Mouse (Mus musculus) liver, postnatal 0 days (tissue): Measurements from ENCODE around the gene Maip1. TPM values are rescaled to one million over a fixed set of nuclear protein-coding genes. Genes with fewer than 3 reads are reported as not detected.

Experiments used
- ATAC-seq: fragments of 200-750 bp; cut with Nextera tagmentation; 2 replicates; pipeline ENCODE4 v1.8.0; 2017; ENCODE audit warnings: mild to moderate bottlenecking, moderate library complexity
- DNase-seq: peaks from one replicate; pipeline ENCODE4 v3.0.0-alpha.2; 2016
- H3K27ac ChIP-seq: fragments of 300-500 bp; sonication (generic); 2 replicates; pipeline ENCODE4 v1.5.1; 2014; ENCODE audit warnings: antibody characterized with exemption, moderate library complexity, mild to moderate bottlenecking, low read depth
- H3K27me3 ChIP-seq: fragments of 300-500 bp; sonication (generic); 2 replicates; pipeline ENCODE4 v1.6.1; 2014; ENCODE audit warnings: low read length, control low read depth, mixed read lengths; ENCODE audit not compliant: insufficient read depth
- H3K36me3 ChIP-seq: fragments of 300-500 bp; sonication (generic); replicated peaks from 2 replicates; pipeline ENCODE4 v1.6.1; 2014; ENCODE audit warnings: mild to moderate bottlenecking, control low read depth, low read length, moderate library complexity, mixed read lengths; ENCODE audit not compliant: insufficient read depth
- H3K4me1 ChIP-seq: fragments of 300-500 bp; sonication (generic); 2 replicates; pipeline ENCODE4 v1.6.1; 2014; ENCODE audit warnings: antibody characterized with exemption, mild to moderate bottlenecking, control low read depth; ENCODE audit not compliant: insufficient read depth
- H3K4me2 ChIP-seq: fragments of 300-500 bp; sonication (generic); 2 replicates; pipeline ENCODE4 v1.6.1; 2014; ENCODE audit warnings: low read depth, mild to moderate bottlenecking, low read length, moderate library complexity, mixed read lengths
- H3K4me3 ChIP-seq: fragments of 300-500 bp; sonication (generic); 2 replicates; pipeline ENCODE4 v1.5.1; 2014; ENCODE audit warnings: low read depth, low read length
- H3K9ac ChIP-seq: fragments of 300-500 bp; sonication (generic); replicated peaks from 2 replicates; pipeline ENCODE4 v1.6.1; 2014; ENCODE audit warnings: mild to moderate bottlenecking, moderate library complexity
- H3K9me3 ChIP-seq: fragments of 300-500 bp; sonication (generic); 2 replicates; pipeline ENCODE4 v1.6.1; 2016; ENCODE audit warnings: mild to moderate bottlenecking, control low read depth, low read length, mixed read lengths
- CTCF ChIP-seq: sonication (generic); IDR thresholded peaks from 2 replicates; pipeline ENCODE4 v1.5.1; 2016; ENCODE audit warnings: antibody characterized with exemption, low read depth
- EP300 ChIP-seq: IDR thresholded peaks from 2 replicates; pipeline ENCODE4 v1.6.1; 2016; ENCODE audit warnings: antibody characterized with exemption, low read depth, mild to moderate bottlenecking
- WGBS: fragments of 180-500 bp; shearing (Covaris S2); extraction: QIAGEN DNeasy Blood & Tissue Kit; methylation state at CpG from one replicate; pipeline ENCODE4 v1.1.7; 2014; ENCODE audit not compliant: insufficient replicate concordance; 5-methylcytosine and 5-hydroxymethylcytosine counted together
- polyA plus RNA-seq: library from polyadenylated mRNA; unstranded; fragments of >200 nt; fragmentation: Nextera tagmentation; extraction: Ambion mirVana; gene quantifications from 2 replicates; pipeline ENCODE4 v1.2.1, GENCODE M21; 2015

Maip1 gene
- polyA plus RNA-seq, 1 experiment from 2014 or later, result 8.2 TPM

DNA sequence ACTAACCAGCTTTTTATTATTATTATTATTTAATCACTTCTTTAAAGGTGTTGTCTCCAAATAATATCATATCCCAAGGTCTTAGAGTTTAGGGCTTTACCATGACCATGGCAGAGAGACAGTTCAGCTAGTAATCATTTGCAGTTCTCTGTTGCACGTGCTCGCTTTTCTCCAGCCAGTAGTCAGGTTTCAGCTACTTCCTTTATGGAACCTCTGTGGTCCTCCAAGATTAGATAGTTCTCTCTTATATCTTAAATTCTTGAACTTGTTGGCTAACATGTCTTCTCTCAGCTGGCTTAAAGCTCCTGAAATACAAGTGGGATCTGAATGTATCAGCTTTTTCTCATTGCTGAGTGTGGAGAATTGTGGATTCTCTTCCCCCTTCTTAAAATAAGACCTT, 2.9 kb downstream of the Maip1 start:
- Histone ChIP-seq H3K9me3 (no peaks in the 10 kb centered on the region), H3K27ac (no peak overlapping the region), H3K36me3 (peaks cover 23% of the 10 kb centered on the region), H3K4me1 (peaks cover 18% of the 10 kb centered on the region), H3K4me2 (no peak overlapping the region), H3K27me3 (no peaks in the 10 kb centered on the region), H3K4me3 (no peak overlapping the region), H3K9ac (no peak overlapping the region)
- WGBS, result 65% methylated on average over 2 of the region's 2 CpGs
- ATAC-seq, result no peak
- TF ChIP-seq EP300, result no peak
- no peak for TF ChIP-seq CTCF
- no peak for DNase-seq

DNA sequence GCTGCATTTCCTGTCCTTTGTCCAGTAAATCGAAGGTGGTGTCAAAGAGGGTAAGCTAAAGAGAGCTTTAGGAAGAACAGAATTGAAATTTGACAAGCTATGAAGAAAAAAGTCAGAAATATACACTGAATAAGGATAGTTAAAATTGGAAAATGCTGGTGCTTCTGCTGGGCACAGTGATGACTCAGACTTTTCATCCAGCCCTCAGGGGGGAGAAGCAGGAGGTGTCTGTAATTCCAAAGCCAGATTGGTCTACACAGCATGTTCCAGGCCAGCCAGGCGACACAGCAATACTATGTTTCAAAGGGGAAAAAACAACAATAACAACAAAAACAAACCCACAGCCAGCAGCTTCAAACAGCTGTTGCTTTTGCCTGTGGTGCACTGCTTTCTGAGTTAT, 7.3 kb downstream of the Maip1 start:
- Histone ChIP-seq H3K4me1 (no peaks in the 10 kb centered on the region), H3K9me3 (no peaks in the 10 kb centered on the region; the same call in 1 of the 2 replicates), H3K36me3 (peaks cover 43% of the 10 kb centered on the region), H3K4me2 (no peak overlapping the region), H3K27ac (no peak overlapping the region), H3K27me3 (no peaks in the 10 kb centered on the region), H3K9ac (no peak overlapping the region), H3K4me3 (no peak overlapping the region)
- 74% methylated on average over 2 of the region's 2 CpGs for WGBS
- DNase-seq, result no peak
- no peak for ATAC-seq
- no peak for TF ChIP-seq CTCF

DNA sequence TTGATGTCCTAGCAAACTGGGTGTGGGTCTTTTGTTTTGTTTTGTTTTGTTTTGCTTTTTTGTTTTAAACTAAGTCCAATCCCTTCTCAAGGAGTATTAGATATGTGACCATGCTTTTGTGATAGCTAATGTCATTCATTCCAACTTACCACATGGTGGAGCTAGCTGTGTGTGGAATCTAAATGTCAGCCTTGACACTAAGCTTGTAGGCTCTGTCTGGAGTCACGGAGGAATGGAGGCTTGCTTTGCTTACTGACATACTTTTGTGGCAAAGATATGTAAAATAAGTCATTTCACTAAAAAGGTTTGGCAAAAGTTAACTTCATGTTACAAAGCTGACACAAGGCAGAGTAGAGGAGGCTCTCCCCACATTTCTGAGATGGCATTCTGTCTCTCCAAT, 17.6 kb downstream of the Maip1 start:
- Histone ChIP-seq H3K9ac (no peak overlapping the region), H3K27me3 (no peaks in the 10 kb centered on the region), H3K4me3 (no peak overlapping the region), H3K27ac (no peak overlapping the region), H3K36me3 (no peaks in the 10 kb centered on the region), H3K4me2 (no peak overlapping the region), H3K4me1 (no peaks in the 10 kb centered on the region), H3K9me3 (no peaks in the 10 kb centered on the region)
- WGBS, result 19% methylated on average over 1 of the region's 1 CpGs
- DNase-seq, result no peak
- TF ChIP-seq CTCF (peak; percentile 63), EP300 (no peak)
- ATAC-seq, result no peak

DNA sequence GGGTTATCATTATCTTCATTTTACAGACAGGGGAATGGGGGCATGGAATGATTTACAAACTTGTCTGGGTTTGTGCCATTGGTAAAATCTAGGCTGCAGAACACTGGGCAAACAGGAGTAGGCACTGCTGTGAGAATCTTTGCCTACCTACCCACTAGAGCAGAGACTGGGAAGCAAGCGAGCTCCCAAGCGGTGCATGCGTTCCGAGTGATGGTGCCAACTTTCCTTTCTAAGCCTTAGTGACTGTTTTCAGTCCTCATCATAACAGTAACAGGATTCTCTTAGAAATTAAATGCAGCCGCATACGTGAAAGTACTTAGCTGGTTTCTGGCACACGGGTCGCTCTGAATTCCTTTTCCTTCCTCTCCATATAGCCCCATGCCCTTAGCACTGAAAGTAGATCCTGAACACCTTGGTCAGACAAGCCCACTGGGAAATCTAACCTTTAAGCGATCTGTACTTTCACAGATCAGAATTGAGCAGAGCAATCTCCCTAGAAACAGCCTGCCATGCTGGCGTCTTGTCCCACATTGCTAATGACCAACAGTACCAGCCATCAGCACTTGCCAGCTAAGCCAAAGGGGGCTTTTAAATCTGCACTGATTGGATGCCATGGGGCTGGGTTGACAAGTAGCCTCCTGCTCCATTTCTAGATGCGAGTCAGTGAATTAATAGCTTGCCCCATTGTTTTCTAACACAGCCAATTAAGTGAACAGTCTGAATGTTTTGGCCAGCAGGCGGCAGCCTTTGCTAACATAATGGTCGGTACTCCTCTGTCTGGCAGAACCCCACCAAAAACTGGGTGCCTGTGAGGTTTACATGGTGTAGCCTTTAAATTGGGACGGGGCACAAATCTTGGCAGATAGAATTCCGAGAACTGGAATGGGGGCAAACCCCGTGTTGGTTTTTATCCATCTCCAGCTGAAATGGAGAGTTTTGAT, 22.5 kb downstream of the Maip1 start:
- Histone ChIP-seq H3K4me2 (no peak overlapping the region), H3K27ac (no peak overlapping the region), H3K9ac (no peak overlapping the region), H3K27me3 (no peaks in the 10 kb centered on the region), H3K4me1 (no peaks in the 10 kb centered on the region), H3K4me3 (no peak overlapping the region), H3K9me3 (no peaks in the 10 kb centered on the region), H3K36me3 (no peaks in the 10 kb centered on the region)
- TF ChIP-seq CTCF (peak; percentile 85), EP300 (no peak)
- ATAC-seq, result no peak
- DNase-seq, result peak; percentile 82
- 53% methylated on average over 16 of the region's 16 CpGs for WGBS

DNA sequence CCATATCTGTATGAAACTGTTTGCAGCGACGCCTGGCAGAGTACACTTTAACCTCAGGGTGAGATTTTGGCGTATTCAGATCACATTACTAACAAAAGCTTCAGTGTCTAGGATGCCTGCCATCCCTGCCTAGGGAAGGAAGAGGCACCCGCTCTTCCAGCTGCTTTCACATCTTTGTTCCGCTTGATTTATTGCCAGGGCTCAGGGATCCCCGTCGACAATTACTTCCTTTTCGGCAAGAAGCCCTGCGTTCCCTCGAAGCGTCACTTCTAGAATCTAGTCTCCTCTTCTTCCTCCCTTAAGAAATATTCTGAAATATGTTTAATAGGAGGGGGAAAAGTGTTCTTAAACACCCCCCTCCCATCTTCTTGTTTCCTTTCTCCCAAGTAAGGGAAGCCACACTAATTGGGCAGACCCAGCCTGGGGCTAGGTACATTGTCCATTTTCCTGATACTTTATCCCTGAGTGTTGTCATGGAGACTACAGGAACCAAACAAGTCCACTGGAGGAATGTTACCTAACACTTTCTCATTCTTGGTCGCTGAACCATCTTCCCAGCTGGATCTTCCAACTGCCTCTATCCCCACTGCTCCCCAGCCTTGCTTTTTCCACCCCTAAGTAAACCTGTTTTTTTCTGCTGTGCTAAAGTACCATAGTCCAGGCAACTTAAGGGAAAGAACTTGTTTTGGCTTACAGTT, 23.8 kb downstream of the Maip1 start:
- no peaks in the 10 kb centered on the region for H3K36me3 ChIP-seq
- WGBS, result 18% methylated on average over 12 of the region's 12 CpGs
- H3K4me3 ChIP-seq, result no peak overlapping the region
- TF ChIP-seq CTCF (no peak), EP300 (no peak)
- no peak for DNase-seq
- H3K4me1 ChIP-seq, result no peaks in the 10 kb centered on the region
- ATAC-seq, result no peak
- no peak overlapping the region for H3K9ac ChIP-seq
- H3K9me3 ChIP-seq, result no peaks in the 10 kb centered on the region
- no peak overlapping the region for H3K27ac ChIP-seq
- no peaks in the 10 kb centered on the region for H3K27me3 ChIP-seq
- H3K4me2 ChIP-seq, result no peak overlapping the region

DNA sequence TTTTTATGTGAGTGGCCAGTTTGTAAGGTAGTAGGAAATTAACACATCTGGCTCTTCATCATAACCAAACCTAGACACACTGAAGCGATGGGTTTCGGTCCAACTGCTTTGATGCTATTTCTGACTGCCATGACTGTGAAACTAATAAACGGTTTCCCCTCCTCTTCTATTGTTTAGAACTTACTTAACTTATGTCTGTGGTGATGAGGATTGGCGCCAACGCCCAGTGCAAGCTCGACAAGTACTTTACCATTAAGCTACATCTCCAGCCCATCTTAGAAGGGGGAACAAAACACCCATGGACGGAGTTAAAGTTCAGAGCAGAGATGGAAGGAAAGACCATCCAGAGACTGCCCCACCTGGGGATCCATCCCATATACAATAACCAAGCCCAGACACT, 27.0 kb downstream of the Maip1 start:
- TF ChIP-seq EP300, result no peak
- no peak for TF ChIP-seq CTCF
- Histone ChIP-seq H3K27ac (no peak overlapping the region), H3K4me2 (no peak overlapping the region), H3K4me1 (0 out of 2 replicates have a peak, but pooled peaks cover 6% of the 10 kb centered on the region), H3K9me3 (no peaks in the 10 kb centered on the region), H3K4me3 (no peak overlapping the region), H3K27me3 (no peaks in the 10 kb centered on the region), H3K36me3 (no peaks in the 10 kb centered on the region), H3K9ac (no peak overlapping the region)
- no peak for DNase-seq
- no peak for ATAC-seq
- 78% methylated on average over 7 of the region's 7 CpGs for WGBS
